Mouse (Mus musculus): ENCODE measurements at regions not wholly inside any gene's neighbourhood (a gene's known extent, or its start where the extent isn't known, plus 50 kb on each side); places are given as distances from the start of the nearest gene placed in this dataset.

DNA sequence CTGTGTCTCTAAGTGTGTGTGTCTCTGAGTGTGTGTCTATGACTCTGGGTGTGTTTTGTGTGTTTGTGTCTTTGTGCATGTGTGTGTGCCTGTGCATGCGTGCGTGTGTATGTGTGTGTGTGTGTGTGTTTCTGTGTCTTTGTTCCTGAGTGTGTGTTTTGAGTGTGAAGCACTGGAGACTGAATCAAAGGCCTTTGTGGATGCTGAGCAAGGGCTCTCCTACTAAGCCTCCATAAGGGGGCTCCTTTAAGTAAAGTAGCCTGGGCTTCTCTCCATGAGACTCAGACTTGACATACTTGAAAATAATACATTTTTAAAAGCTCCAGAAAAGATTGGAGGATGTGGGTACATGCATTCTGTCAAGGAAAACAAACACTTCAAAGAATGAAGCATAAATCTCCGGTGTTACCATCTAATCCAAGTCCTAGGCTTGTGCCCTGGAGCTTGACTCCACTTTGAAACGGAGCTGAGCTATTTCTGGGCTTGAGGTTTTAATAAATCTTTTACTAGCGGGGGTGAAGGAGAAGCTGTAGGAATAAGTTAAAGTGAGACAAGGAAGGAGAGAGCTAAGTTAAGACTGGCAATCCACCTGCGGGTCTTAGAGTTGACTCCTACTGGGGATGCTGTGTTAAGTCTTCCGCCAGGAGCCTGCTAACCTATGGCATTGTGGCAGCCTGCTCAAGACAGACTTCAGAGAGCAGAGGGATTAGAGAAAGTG lies 73.8 kb upstream of the Il15 start:
- DNase-seq (ENCODE audit: low spot score in 2 of 2) = no peak

DNA sequence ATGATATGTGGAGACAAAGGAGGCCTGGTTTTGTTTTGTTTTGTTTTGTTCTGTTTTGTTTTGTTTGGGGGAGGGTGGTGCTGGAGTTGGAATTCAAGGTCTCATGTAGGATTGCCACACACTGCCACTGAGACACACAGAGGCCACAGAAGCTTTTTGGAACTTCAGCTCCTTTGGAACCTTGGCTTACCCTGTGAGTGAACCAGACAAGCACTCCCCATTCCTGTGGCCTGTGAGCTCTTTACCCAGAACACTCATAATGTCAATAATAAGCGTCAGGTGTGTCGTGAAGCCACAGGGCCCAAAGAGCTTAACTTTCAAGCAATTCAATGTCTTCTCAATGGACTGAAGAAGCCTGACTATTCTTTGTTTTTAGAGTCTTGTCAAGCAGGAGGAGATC lies 70.2 kb upstream of the Il15 start:
- DNase-seq (ENCODE audit: low spot score in 2 of 2) = no peak

DNA sequence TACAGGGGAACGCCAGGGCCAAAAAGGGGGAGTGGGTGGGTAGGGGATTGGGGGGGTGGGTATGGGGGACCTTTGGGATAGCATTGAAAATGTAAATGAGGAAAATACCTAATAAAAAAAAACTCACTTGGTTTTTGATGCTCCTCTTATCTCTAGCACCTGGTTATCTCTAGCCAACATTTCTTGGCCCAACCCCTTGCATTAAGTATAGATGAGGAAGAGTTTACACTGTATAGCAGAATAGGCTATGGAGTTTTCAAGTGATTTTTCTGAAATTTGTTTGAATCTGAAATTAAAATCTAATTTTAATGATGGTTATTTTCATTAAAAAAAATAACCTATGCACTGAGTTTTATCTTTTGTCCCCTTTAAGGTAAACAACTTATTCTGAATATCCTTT lies 68.8 kb upstream of the Il15 start:
- no peak for DNase-seq (ENCODE audit: low spot score in 2 of 2)

DNA sequence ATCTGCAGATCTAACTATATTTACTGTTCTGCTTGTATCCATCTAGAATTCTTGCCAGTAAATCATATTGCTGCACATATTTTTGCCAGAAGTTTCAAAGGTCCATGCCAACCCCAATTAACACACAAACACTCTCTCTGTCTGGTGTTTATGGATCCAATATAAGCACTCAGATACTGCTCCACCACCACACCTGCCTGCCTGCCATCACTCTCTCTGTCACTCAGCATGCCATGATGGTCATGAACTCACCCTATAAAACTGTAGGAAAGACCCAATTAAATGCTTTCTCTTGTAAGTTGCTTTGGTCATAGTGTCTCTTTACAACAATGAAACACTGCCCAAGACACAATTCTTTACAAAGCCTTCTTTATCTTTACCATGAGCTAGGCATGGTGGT lies 66.8 kb upstream of the Il15 start:
- no peak for DNase-seq (ENCODE audit: low spot score in 2 of 2)

DNA sequence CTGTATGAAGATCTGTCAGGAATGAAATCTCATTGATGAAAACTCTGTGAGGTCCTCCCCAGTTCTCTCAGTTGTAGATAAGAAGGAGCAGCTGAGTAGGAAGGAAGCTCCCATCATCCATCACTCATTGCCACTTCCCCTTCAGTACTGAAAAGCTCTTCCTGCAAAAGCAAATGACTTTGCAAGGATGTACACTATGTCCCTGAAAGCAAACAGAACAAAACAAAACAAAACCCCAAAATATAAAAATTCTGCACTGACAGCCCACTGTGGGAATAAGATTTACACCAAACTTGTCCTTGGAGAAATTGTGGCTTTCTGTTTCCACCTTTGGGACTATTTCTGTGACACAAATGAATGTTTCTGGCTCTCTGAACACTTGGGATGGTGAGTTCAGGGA lies 59.8 kb upstream of the Il15 start:
- DNase-seq (ENCODE audit: low spot score in 2 of 2) = no peak

DNA sequence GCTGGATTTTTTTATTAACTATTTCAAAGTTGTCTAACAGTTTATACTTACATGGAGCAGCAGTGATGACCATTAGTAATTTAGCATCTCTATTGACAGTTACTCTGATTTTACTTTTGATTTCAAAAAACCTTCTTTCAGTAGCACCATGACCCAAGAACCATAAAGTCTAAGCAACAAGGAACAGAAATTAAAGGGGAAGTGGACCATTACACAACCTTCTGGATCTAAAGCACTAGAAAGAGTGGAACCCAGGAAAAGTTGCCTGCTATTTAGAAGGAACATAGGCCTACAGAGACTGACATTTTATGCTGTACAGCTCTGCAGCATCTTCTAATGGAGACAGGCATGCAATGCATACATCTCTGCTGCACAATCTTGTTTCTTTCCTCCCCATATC lies 56.0 kb upstream of the Il15 start:
- DNase-seq (ENCODE audit: low spot score in 2 of 2) = no peak

DNA sequence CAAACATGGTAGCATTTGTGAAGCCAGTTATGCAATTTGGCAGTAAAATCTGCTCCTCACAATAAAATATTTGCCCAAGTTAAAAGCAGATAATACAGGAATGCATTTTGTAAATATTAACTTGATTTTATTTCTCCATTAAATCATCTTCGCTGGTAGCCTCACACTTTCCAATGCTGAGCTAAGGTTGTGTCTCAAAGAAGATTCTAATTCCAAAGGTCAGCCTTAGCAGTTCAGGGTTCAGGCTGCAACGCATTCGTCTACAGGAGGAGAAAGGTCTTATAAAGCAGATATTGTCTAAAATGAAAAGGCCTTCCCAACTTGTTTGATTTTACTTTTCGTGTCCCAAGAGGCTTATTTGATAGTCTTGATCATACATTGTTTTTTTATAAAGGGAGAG lies 51.0 kb upstream of the Il15 start:
- DNase-seq (ENCODE audit: low spot score in 2 of 2) = no peak
